Mouse (Mus musculus) ES-E14 (cell line): ENCODE measurements at regions not wholly inside any gene's neighbourhood (a gene's known extent, or its start where the extent isn't known, plus 50 kb on each side); places are given as distances from the start of the nearest gene placed in this dataset.

Experiments used
- CHD2 ChIP-seq: IDR thresholded peaks from 2 replicates; pipeline ENCODE4 v1.6.1; 2014; ENCODE audit warnings: mild to moderate bottlenecking, low read depth, low read length, inconsistent platforms
- HCFC1 ChIP-seq: IDR thresholded peaks from 2 replicates; pipeline ENCODE4 v1.6.1; 2012; ENCODE audit warnings: low read length, inconsistent platforms, borderline replicate concordance; ENCODE audit not compliant: insufficient read depth
- MAFK ChIP-seq: IDR thresholded peaks from 2 replicates; pipeline ENCODE4 v1.6.1; 2014; ENCODE audit warnings: mild to moderate bottlenecking, low read depth, low read length, inconsistent platforms; ENCODE audit not compliant: insufficient read depth
- ZC3H11A ChIP-seq: IDR thresholded peaks from 2 replicates; pipeline ENCODE4 v1.6.1; 2012; ENCODE audit warnings: low read depth, mild to moderate bottlenecking, inconsistent platforms, low read length, borderline replicate concordance
- ZNF384 ChIP-seq: IDR thresholded peaks from 2 replicates; pipeline ENCODE4 v1.6.1; 2012; ENCODE audit warnings: low read depth, low read length, inconsistent platforms

GRCm38 (mm10) chr11:40050503-40050902 lies 644.5 kb downstream of the Mat2b start:
- TF ChIP-seq CHD2 (no peak), ZNF384 (no peak), ZC3H11A (no peak), HCFC1 (no peak), MAFK (no peak)
